Mouse (Mus musculus): Measurements from ENCODE around the gene Gli2. TPM values are rescaled to one million over a fixed set of nuclear protein-coding genes. Genes with fewer than 3 reads are reported as not detected.

The Gli2 gene
- polyA plus RNA-seq, 1 experiment = 1.4 TPM

GRCm38 (mm10) chr1:118947221-118947620 lies 106.2 kb downstream of the Gli2 start:
- Histone ChIP-seq H3K4me3 (ENCODE audit: control insufficient read depth, low read depth, low read length) (no peak overlapping the region), H3K27me3 (ENCODE audit: control insufficient read depth, insufficient read depth, low read length) (no peaks in the 10 kb centered on the region)

GRCm38 (mm10) chr1:118941336-118941735 lies 112.1 kb downstream of the Gli2 start:
- Histone ChIP-seq H3K27me3 (ENCODE audit: control insufficient read depth, insufficient read depth, low read length) (no peaks in the 10 kb centered on the region), H3K36me3 (ENCODE audit: control insufficient read depth, insufficient read depth, low read length) (no peaks in the 10 kb centered on the region), H3K27ac (ENCODE audit: control insufficient read depth, insufficient read depth, low read depth, low read length) (no peak overlapping the region), H3K4me1 (ENCODE audit: control insufficient read depth, insufficient read depth, low read length) (no peaks in the 10 kb centered on the region), H3K4me3 (ENCODE audit: control insufficient read depth, low read depth, low read length) (no peak overlapping the region)
- no peak for TF ChIP-seq CTCF (IDR thresholded peaks at IDR 0.05; ENCODE audit: control insufficient read depth, insufficient read depth, insufficient replicate concordance, low read depth, low read length)
- no peak for TF ChIP-seq POLR2A (IDR thresholded peaks at IDR 0.05; ENCODE audit: control insufficient read depth, low read depth, low read length)

More at GRCm38 (mm10) chr1:118947221-118947620, 106.2 kb downstream of the Gli2 start:
- no peak overlapping the region for H3K27ac ChIP-seq (ENCODE audit: control insufficient read depth, insufficient read depth, low read depth, low read length)
- H3K36me3 ChIP-seq (ENCODE audit: control insufficient read depth, insufficient read depth, low read length) = no peaks in the 10 kb centered on the region
- TF ChIP-seq POLR2A (IDR thresholded peaks at IDR 0.05; ENCODE audit: control insufficient read depth, low read depth, low read length) = no peak
- no peak for TF ChIP-seq CTCF (IDR thresholded peaks at IDR 0.05; ENCODE audit: control insufficient read depth, insufficient read depth, insufficient replicate concordance, low read depth, low read length)
- no peaks in the 10 kb centered on the region for H3K4me1 ChIP-seq (ENCODE audit: control insufficient read depth, insufficient read depth, low read length)

- H3K4me1 ChIP-seq (ENCODE audit: control insufficient read depth, insufficient read depth, low read length) = no peaks in the 10 kb centered on the region
These were observed 113.1 kb downstream of the Gli2 start for GRCm38 (mm10) chr1:118940269-118940840.

GRCm38 (mm10) chr1:118938206-118938605 lies 115.2 kb downstream of the Gli2 start:
- no peak for TF ChIP-seq POLR2A (IDR thresholded peaks at IDR 0.05; ENCODE audit: control insufficient read depth, low read depth, low read length)
- TF ChIP-seq CTCF (IDR thresholded peaks at IDR 0.05; ENCODE audit: control insufficient read depth, insufficient read depth, insufficient replicate concordance, low read depth, low read length) = no peak
- Histone ChIP-seq H3K4me3 (ENCODE audit: control insufficient read depth, low read depth, low read length) (no peak overlapping the region), H3K27me3 (ENCODE audit: control insufficient read depth, insufficient read depth, low read length) (no peaks in the 10 kb centered on the region), H3K4me1 (ENCODE audit: control insufficient read depth, insufficient read depth, low read length) (no peaks in the 10 kb centered on the region), H3K27ac (ENCODE audit: control insufficient read depth, insufficient read depth, low read depth, low read length) (no peak overlapping the region), H3K36me3 (ENCODE audit: control insufficient read depth, insufficient read depth, low read length) (no peaks in the 10 kb centered on the region)

More at GRCm38 (mm10) chr1:118940269-118940840, 113.1 kb downstream of the Gli2 start:
- TF ChIP-seq CTCF (IDR thresholded peaks at IDR 0.05; ENCODE audit: control insufficient read depth, insufficient read depth, insufficient replicate concordance, low read depth, low read length) (no peak), POLR2A (IDR thresholded peaks at IDR 0.05; ENCODE audit: control insufficient read depth, low read depth, low read length) (no peak)
- Histone ChIP-seq H3K4me3 (ENCODE audit: control insufficient read depth, low read depth, low read length) (no peak overlapping the region), H3K36me3 (ENCODE audit: control insufficient read depth, insufficient read depth, low read length) (no peaks in the 10 kb centered on the region), H3K27me3 (ENCODE audit: control insufficient read depth, insufficient read depth, low read length) (no peaks in the 10 kb centered on the region), H3K27ac (ENCODE audit: control insufficient read depth, insufficient read depth, low read depth, low read length) (no peak overlapping the region)

- no peak overlapping the region for H3K4me3 ChIP-seq (ENCODE audit: control insufficient read depth, low read depth, low read length)
- H3K27ac ChIP-seq (ENCODE audit: control insufficient read depth, insufficient read depth, low read depth, low read length) = no peak overlapping the region
- TF ChIP-seq POLR2A (IDR thresholded peaks at IDR 0.05; ENCODE audit: control insufficient read depth, low read depth, low read length) (no peak), CTCF (IDR thresholded peaks at IDR 0.05; ENCODE audit: control insufficient read depth, insufficient read depth, insufficient replicate concordance, low read depth, low read length) (no peak)
- H3K4me1 ChIP-seq (ENCODE audit: control insufficient read depth, insufficient read depth, low read length) = no peaks in the 10 kb centered on the region
- no peaks in the 10 kb centered on the region for H3K27me3 ChIP-seq (ENCODE audit: control insufficient read depth, insufficient read depth, low read length)
- no peaks in the 10 kb centered on the region for H3K36me3 ChIP-seq (ENCODE audit: control insufficient read depth, insufficient read depth, low read length)
These were observed 117.3 kb downstream of the Gli2 start for GRCm38 (mm10) chr1:118936108-118936507.

- no peak overlapping the region for H3K4me3 ChIP-seq (ENCODE audit: control insufficient read depth, low read depth, low read length)
- no peak for TF ChIP-seq CTCF (IDR thresholded peaks at IDR 0.05; ENCODE audit: control insufficient read depth, insufficient read depth, insufficient replicate concordance, low read depth, low read length)
- no peak for TF ChIP-seq POLR2A (IDR thresholded peaks at IDR 0.05; ENCODE audit: control insufficient read depth, low read depth, low read length)
- H3K27me3 ChIP-seq (ENCODE audit: control insufficient read depth, insufficient read depth, low read length) = no peaks in the 10 kb centered on the region
- H3K4me1 ChIP-seq (ENCODE audit: control insufficient read depth, insufficient read depth, low read length) = no peaks in the 10 kb centered on the region
- no peaks in the 10 kb centered on the region for H3K36me3 ChIP-seq (ENCODE audit: control insufficient read depth, insufficient read depth, low read length)
- no peak overlapping the region for H3K27ac ChIP-seq (ENCODE audit: control insufficient read depth, insufficient read depth, low read depth, low read length)
These were observed 117.9 kb downstream of the Gli2 start for GRCm38 (mm10) chr1:118935518-118935917.

GRCm38 (mm10) chr1:118932167-118932566 lies 121.3 kb downstream of the Gli2 start:
- no peaks in the 10 kb centered on the region for H3K27me3 ChIP-seq (ENCODE audit: control insufficient read depth, insufficient read depth, low read length)
- H3K36me3 ChIP-seq (ENCODE audit: control insufficient read depth, insufficient read depth, low read length) = no peaks in the 10 kb centered on the region
- no peaks in the 10 kb centered on the region for H3K4me1 ChIP-seq (ENCODE audit: control insufficient read depth, insufficient read depth, low read length)
- H3K27ac ChIP-seq (ENCODE audit: control insufficient read depth, insufficient read depth, low read depth, low read length) = no peak overlapping the region
- TF ChIP-seq CTCF (IDR thresholded peaks at IDR 0.05; ENCODE audit: control insufficient read depth, insufficient read depth, insufficient replicate concordance, low read depth, low read length) (no peak), POLR2A (IDR thresholded peaks at IDR 0.05; ENCODE audit: control insufficient read depth, low read depth, low read length) (no peak)
- H3K4me3 ChIP-seq (ENCODE audit: control insufficient read depth, low read depth, low read length) = no peak overlapping the region

Data from testis, adult 2 months (tissue).